Mouse (Mus musculus) retina, postnatal 7 days (tissue): ENCODE measurements around the gene Aqp9.

Source experiments
- DNase-seq: peaks from one replicate; pipeline ENCODE4 v3.0.0-alpha.2; 2012; ENCODE audit warnings: low read depth, low spot score

Gene Aqp9

DNA sequence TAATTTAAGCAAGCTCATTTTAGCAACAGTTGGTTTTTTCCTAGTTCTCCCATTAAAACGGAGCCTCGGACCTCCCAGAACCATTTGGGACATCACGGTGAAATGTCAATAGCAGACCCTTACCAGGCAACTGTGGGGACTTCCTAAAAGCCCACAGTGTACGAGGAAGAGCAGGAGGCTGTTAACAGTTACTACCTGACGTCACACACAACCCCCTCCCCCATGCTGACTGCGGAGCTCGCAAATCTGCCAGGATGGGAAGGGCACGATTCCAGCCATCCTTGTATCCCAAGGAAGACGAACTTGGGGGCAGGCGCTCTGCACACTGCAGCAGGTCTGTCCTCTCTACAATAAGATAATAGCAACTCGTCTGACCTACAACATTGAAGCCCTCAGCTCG, at the start of gene Aqp9:
Aqp9 (minus strand) TSS at position 172 of the 400 bp plus-strand sequence.
- DNase-seq, result no peak

DNA sequence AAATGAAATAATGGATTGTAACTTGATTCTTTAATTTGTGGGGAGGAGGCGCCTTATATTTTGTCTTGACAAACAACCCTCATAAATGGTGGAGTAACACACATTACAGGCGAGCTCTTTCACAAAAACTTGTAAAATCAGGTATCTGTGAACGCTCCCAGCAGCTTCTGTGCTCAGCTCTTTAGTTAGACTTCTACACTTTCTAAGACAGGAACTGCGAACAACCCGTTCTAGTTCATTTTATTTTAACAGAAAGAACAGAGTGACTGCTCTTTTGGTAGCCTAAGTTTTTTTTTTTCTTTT, 49.3 kb upstream of the Aqp9 start:
- no peak for DNase-seq

DNA sequence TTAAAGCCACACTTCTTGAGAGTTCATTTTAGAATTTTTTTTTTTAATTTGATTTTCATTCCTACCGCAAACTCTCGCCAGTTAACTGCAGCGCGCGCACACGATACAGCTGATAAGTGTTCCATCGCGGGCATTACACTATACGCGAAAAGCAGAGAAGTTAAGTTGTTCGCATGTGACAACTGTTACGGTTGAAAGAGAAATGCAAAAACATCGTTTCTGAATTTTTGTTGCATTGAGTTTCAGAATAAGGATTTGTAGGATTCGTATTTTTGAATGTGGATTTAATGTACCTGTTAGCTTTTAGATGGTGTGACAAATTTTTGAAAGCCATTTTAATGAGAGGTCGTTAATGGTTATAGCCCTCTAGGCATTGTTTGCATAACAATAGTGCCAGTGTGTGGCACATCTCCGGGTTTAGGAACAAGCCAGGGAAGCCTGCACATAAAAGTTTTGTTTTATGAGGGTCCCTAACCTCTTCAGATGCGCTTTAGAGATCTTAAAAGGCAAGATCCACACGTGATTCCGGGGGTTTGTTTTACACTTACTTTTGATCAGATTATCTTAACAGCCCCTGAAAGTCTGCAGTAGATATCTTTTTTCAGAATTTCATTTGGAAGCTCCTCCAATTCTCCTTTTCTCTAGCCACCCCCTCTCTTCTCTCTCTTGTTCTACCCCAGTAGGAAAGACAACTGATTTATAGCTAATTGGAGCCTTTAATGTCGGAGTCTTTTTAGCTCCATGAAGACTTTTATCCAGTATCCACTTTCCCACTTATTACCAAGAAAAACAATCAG, 48.7 kb upstream of the Aqp9 start:
- no peak for DNase-seq

DNA sequence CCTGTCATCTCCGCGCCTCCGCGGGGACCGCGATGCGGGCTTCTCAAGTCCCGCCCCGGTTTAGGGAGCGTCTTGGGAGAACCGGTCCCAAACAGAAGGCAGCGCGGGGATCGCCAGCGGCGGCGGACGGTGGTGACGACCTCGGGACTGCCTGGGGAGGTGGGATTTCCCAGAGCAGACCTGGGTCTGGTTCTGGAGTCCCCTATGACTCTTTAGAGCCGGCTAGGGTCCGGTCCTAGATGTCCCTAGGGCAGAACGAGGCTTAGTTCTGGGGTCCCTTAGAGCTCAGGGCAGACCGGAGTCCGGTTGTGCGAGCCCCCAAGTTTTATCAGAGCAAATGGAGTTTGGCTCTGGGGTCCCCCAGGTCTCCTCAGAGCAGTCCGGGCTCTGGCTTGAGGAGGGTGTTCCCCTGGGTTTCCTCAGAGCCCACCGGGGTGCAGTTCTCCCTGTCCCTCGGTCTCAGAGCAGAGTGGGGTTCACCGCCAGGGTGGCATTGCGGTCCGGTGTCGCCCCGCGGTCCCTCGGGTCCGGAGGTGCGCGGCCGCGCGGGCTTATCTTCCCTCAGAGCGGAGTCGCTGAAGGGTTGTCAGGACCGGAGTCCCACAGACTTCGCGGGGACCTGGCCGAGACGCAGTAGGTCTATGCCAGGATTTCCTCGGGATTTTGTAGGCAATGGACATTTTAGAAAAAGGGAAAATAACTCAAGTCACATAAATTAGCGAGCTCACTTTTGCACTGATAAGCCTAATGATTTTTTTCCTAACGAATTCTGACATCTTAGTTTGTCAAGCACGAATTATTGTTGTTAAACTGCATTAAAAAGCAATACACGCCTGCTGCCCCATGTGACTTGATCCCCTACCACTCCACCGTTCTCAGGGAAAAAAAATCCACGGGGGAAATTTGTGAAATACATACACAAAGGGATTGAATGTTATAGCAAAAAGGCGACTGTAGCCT, 47.8 kb upstream of the Aqp9 start:
- DNase-seq, result no peak

DNA sequence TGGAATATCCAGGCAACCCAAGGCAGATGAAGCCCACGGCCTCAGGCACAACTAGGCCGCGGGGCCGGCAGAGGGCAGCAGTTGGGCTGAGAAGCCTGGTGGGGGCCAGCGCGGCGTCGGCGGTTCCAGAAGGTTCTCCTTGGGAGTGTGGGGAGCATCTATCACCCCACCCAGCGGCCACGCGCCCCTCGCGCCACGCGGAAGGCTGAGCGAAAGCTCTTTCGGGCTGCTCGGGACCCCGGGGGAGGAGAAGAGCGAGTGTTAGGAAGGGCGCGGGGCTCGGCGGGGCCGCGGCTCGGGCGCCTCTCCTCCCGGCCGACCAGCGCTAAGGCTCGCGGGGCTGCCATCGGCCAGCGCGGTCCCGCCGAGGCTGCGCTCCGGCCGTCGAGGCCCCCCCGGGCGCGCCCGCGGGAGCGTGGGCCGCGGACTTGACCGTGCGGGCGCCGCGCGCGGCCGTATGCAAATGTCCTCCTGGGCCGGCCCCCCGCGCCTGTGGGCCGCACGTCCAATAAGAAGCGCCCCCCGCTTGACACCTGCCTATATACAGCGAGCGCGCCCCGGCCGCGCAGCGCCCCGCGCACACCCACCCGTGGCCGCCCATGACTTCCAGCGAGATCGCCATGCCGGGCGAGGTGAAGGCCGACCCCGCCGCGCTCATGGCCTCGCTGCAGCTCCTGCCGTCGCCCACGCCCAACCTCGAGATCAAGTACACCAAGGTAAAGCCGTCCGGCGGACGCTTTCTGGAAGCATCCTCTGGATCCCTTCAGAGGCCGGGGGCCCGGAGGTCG, 47.0 kb upstream of the Aqp9 start, which contains the start of gene Aldh1a2:
Aldh1a2 (plus strand) TSS at position 542 of the 788 bp plus-strand sequence.
- DNase-seq, result no peak

DNA sequence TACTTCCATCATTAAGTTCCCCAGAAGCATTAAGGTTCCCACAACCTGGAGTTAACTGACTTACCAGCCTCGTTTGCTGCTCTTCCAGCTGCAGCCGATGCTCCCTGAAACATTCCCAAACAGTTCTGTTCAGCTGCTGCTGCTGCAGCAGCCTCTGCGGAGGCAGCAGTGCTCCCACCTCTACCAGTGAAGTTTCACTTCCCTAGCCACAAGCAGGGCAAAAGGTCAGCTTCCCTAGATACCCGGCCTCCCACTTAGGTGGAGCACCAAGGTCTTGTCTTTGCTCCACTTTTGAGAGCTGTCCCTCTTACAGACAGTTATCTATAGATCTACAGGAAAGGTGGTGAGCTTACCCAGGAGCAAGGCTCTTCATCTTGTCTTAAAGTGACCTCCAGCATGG, 45.2 kb upstream of the Aqp9 start:
- DNase-seq, result no peak

DNA sequence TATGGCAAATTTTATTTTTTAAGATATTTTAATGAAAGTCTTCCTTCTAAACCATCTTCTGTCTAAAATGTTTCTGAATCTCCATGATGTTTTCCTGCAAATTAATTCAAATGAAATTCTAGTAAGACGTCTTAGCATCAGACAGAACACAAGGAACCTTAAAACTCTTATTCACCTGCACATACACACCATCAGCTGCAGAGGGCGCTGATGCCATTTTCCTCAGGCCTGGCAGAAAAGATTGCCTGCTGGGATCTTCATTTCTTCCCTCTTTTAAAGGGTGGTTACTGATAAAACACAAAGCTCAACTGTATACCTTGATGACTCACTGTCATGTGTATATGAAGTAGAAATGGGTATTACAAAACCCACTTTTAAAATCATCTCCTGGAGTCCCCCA, 42.4 kb upstream of the Aqp9 start:
- DNase-seq, result no peak

DNA sequence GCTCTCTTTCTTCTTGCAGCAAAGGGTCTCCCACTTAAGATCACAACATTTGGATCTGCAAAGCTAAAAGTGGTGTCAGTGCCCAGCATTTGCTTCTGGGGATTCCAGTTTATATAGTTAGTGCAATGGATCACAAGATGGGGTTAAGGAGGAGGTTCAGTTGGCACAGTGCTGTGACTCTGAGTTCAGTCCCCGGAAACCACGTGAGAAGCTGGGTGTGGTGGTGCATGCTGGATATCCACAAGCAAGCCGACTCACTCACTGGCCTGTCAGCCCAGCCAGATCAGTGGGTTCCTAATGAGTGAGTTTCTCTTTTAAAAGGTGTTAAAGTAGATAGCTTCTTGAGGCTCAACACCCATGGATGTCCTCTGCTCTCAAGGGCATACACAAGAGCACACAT, 40.8 kb upstream of the Aqp9 start:
- no peak for DNase-seq

DNA sequence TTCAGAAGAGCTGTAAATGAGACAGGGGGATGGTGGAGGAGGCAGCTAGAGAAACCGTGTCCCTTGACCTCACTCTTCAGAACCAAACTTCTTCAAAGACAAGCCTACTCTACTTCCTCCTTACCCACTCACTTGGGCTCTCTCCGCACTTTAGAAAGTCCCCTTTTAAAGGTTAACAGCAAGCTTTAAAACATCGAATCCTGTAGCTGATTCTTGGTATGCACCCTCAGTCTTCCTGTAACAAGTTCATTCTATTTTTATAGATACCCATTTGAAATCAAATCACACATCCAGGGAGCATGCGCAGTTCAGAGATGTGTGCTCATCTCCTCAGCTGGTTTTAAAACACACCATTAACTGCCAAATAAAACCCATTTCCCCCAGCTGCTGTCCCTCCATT, 33.8 kb upstream of the Aqp9 start:
- no peak for DNase-seq

DNA sequence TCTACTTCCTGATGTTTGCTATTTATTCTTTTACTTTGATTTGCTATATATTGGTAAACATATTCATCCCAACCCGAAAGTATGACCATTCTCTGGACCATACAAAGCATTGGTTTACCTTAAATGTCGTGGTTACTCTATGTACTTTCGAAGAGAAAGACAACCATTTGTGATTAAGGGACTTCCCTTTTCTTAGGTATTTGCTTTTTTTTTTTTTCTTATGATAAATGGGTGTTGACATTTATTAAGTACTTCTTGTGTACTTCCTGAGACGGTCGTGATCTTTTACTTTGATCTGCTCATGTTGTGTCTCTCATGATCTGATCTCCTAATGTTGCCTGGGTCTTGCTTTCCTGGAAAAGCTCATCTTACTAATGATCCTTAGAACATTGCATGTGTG, 30.3 kb upstream of the Aqp9 start:
- no peak for DNase-seq

DNA sequence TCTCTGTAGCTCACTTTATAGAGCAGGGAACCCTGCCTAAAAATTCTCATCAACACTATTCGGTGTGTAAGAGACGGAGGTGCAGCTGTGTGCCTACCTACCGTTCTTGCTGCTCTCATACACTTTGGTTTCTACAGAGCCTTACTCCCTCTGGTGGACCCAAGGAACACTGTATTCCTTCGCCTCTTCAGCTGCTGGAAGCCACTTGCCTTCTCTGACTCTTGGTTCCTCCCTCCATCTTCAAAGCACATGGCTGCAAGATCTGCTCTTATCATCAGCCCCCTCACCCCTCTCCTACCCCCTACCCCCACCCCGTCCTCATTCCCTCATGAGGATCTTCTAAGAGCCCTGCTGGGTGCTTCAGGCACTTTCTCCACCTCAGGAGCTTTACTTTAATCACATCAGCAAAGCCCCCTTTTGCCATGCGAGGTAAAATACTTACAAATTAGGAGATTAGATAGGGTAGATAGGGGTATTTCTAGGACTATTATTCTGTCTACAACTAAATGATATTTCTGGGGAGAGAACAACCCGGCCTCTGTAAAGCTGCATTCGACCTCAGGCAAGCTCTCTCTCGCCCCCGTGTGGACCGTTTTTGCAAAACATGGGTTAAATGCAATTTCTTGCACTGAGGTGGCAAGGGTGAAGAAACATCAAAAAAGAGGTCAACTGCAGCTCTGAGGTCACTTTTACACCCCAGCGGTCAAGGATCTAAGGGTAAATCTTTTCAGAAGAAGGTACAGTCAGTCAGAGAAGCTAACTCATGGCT, 20.3 kb upstream of the Aqp9 start:
- peak; percentile 50 for DNase-seq

DNA sequence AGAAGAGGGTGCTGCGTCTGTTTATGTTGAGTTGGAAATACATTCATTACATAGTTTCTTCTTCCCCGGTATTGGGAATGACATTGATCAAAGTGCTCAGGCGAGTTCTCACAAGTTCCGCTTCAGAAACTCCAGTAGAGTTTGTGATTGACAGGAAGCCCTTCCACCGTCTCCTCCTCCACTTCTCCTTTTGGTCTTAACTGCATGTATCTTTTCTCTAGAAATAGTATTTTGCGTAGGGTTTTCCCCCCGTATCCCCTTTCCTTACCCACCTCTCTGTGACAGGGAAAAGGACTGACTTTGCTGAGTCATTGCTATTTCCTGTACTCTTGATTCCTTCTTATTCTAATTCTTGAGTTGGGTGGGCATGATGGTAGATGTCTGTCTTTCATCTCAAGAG, 18.9 kb upstream of the Aqp9 start:
- no peak for DNase-seq

DNA sequence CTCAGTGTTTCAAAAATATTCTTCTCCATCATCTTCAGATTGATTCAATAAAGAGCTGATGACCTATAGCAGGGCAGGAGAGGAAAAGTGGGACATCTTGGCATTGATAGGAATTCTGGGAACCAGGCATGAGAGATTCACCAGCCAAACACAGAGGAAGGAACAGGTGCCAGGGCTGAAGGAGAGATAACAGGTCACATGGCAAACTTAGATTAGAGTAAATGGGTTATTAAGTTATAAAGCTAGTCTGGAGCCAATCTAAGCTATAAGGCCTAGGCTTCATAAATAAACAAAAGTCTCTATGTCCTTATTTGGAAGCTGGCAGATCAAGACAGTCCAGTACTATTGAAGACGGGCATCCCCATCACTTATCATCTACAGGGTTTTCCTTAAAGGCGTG, 17.3 kb upstream of the Aqp9 start:
- no peak for DNase-seq

DNA sequence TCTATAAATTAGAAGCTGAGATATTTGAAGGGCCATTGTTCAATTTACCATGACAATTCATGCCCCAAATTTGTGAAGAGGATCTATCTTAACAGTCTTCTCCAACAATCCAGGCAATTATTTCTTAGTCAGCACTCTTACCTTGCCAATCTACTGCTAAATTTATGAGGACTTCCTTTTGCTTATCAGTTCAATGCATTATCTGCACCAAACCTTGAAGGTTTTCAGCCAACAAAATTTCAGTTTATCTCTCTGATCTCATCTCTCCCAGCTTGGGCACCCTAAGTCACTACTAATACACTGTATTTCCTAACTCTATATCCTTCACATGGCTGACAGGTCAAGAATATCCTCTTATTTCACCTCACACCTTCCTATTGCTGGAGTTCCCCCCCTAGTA, 16.8 kb upstream of the Aqp9 start:
- no peak for DNase-seq

DNA sequence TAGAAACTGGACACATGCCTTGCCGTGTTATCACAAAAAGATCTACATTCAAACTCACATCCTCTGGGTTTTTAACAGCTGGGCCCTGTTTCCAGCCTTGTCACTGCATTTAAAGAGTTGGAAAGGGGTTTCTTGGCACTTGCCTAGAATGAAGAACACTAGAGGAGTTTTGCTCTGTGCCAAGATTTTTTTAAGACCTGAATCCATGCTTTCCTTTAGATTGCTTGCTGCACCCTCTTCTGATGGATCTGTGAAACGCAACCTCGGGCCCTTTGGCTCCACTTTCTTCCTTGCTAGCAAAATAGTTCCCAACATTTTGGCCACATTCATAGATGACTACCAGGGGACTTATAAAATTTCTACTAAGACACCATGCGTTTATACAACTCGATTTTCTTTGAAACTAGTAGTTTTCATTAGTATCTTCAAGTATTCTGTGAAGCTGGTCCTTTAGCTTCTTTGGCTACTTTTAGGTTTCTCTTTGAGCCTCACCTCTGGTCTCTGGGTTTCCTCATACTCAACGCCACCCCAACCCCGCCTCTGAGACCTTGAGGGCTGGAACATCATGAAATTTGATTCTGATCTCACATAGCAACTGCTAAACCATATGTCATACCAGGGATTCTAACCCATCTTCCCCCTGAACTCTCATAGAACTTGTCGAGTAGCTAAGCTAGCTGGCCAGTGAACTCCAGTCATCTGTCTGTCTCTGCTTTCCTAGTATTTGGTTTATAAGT, 11.7 kb upstream of the Aqp9 start:
- no peak for DNase-seq

DNA sequence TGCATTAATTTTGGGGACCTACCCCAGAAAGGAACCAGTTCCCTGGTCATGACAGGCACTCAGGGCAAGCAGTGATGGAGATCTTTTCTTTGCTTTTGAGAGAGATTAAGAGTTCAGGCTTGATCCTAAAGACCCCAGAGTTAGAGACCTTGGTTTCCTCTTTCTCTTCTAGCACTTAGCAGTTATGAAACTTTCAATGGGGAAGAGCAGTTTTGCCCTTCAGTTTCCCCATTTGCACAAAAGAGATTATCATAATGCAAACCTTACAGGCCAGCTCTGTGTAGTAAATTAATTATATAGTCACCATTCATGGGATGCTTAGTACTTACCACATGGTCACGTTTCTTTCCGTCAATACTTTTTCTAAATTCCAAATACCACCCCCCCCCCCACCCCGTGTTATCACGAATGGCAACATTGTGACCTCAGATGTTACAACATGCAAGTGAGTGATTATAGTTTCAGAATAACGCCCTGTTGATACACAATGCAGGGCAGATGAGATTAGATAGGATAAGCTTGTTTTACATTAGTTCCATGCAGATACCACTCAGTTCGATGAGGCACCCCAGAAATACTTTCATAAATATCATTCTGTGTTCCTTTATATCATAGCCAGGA, 10.9 kb upstream of the Aqp9 start:
- no peak for DNase-seq

DNA sequence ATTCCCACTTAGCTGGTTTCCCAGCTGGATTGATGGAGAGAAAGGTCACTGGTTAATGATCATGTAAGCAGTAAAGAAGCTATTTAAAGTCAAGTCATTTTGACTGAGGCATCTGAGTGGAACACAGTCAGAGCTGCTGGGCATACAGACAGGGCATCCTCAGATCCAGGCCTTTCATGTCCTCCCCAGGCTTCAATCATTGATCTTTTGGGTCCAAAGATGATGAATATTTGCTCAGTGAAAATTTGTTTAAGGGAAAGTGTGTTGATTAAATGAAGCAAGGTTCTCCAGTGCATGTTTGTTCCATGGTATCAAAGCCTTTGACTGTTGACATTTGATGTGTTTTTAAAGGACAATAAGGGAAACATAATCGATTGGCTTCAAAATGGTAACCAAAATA, 7.2 kb upstream of the Aqp9 start:
- DNase-seq, result no peak

DNA sequence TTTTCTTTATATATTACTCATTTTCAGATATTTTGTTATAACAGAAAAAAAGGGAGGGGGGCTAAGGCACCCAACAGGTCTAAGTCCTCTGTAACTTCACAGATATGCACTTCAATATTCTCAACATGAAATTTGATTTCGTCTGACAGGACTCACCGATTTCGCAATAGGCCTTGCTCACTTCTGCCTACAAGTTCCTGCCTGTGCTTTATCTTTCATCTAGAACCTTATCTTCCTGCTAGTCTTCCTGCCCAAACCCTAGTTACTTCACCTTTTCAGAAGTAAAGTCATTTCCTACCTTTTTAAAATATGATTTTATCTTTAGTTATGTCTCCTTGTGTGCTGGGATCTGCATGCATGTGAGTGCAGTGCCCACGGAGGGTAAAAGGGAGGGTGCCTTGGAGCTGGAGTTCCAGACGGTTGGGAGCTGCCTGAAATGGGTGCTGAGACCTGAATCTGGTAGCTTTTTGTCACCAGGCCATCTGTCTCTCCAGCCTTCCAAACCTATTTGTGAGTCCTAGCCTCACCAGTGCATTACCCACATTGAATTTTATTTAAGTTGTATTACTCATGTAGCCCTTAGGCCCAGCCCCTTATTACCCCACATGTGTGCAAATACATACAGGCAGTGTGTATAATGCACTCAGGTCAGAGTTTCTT, 6.0 kb upstream of the Aqp9 start:
- DNase-seq, result no peak

DNA sequence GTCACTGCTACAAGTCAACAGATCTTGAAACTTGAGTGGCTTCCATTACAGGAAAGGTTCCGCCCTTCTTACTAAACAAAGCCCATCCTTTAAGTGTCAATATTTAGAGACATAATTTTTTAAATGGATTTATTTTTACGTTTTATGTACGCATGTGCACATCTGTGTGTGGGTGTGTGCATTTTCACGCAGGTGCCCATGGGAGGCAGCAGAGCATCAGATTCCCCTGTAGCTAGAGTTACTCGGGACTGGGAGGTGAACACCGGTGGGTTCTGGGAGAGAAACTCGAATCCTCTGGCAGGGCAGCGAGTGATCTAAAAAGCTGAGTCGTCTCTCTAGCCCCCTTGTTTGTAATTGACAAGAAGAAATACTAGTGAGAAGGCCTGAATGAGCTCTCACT, 5.1 kb upstream of the Aqp9 start:
- no peak for DNase-seq
